Mouse (Mus musculus) brain, embryonic 14.5 days (tissue): Measurements from ENCODE around the gene Cpeb1.

ENCODE experiments used
- CTCF ChIP-seq: fragments of 200-500 bp; IDR thresholded peaks from 2 replicates; pipeline ENCODE4 v1.5.1; 2012; ENCODE audit warnings: inconsistent platforms, mild to moderate bottlenecking, moderate library complexity, borderline replicate concordance; ENCODE audit not compliant: insufficient read depth, insufficient read length; ENCODE audit errors: extremely low read depth
- POLR2A ChIP-seq: fragments of 200-500 bp; IDR thresholded peaks from 2 replicates; pipeline ENCODE4 v1.6.1; 2012; ENCODE audit warnings: mild to moderate bottlenecking, inconsistent platforms, borderline replicate concordance; ENCODE audit not compliant: poor library complexity, insufficient read depth, insufficient read length, severe bottlenecking; ENCODE audit errors: extremely low read depth

GRCm38 (mm10) chr7:81501050-81501449, 45.8 kb upstream of the Cpeb1 start:
- TF ChIP-seq CTCF (no peak), POLR2A (no peak)
